Mouse (Mus musculus) CH12F3 (cell line): ENCODE data around the gene Supt3.

Experiments
- in situ Hi-C: fragments of 300-500 bp; cut with MboI; formaldehyde crosslinking; loops from 2 replicates; pipeline ENCODE4 v1.14.3; 2020; ENCODE audit warnings: low sequenced_read_pairs

Supt3 gene

DNA sequence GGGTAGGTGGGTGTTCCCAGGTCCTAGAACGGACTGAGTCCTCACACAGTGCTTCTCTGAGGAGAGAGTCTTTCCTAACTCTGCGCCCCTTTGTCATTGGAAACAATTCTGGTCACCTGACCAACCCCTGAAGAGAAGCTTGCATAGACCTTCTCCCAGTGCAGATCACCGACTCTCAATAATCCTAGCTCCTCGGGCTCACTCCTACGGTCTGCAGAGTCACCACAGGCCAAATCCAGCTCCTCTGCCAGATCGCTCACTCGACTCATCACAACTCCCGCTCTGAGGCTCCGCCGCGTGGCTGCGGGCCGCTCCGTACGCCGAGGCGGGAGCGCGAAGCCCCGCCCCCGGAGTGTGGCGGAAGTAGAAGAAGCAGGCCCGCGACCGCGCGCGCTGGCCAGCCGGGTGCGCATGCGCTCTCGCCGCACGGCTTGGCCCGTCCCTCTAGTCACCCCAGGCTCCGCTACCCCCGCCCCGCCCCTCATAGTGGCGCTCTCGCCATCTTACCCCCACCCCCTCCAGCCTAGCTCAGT lies at the start of gene Supt3:
TSS of gene Supt3 (plus strand) at position 415 of the 533 bp plus-strand sequence.
- in situ Hi-C loops, result no loop called here

DNA sequence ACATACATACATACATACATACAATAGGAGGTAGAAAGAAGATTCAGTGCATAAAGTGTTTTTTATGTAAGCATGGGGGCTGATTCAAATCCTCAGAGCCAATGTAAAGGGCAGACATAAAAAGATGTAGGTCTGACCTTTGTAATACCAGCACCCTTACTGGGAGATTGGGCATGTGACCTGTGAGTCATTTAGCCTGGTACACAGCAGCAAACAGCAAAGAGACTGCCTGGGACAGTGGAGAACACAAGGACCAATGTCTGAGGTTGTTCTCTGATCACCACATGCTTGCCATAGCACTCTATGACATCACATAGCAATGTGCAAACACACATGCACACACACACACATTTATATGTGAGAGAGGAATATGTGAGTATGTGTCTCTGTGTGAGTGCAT lies 49.3 kb upstream of the Supt3 start:
- in situ Hi-C loops, result loop anchor here (25.0 kb wide), 1 partner anchor 265 kb away; no protein-coding TSS in a partner anchor

- in situ Hi-C loops, result loop anchor here (25.0 kb wide), 1 partner anchor 266 kb away; no protein-coding TSS in a partner anchor
Observed at GRCm38 (mm10) chr17:44728464-44728863, 48.5 kb upstream of the Supt3 start.

- in situ Hi-C loops, result loop anchor here (10.0 to 25.0 kb wide), 2 partner anchors 271 to 469 kb away; no protein-coding TSS in a partner anchor
Observed at GRCm38 (mm10) chr17:44733544-44734310, 43.2 kb upstream of the Supt3 start.

DNA sequence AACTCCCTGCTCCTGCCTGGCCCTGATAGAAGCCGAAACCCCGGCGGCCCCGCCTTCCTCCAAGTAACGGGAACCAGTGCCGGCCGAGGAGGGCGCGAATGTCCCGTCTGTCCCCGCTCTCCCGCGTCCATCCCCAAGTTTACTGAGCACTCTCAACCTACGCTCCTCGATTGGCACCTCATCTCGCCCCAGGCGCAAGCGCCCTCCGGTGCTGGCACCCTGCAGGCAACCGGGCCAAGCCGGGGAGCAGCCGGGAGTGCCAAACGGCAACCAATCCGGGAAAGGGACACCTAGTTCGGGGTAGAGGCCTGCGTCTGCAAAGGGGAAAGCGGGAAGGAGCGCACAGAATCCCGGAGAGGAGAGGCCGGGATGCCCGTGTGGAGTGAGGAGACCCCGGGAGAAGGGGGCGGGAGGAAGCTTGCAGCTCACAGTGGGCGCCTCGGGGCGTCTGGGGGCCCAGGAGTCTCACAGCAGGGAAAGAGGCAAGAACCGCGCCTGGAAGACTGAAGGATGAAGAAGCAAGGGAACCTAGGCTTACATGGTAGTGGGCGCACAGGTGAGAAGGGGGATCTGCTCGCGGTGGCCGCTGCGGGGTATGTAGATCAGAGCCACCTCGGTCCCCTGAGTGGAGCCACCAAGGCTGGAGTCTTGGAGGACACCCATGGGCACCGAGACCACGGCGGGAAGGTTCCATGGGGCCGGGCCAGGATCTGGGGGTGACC lies 42.3 kb upstream of the Supt3 start:
- in situ Hi-C loops, result loop anchor here (10.0 to 25.0 kb wide), 2 partner anchors 272 to 470 kb away; no protein-coding TSS in a partner anchor

GRCm38 (mm10) chr17:44735223-44735990 lies 41.5 kb upstream of the Supt3 start:
- in situ Hi-C loops, result loop anchor here (10.0 to 25.0 kb wide), 2 partner anchors 273 to 471 kb away; no protein-coding TSS in a partner anchor

DNA sequence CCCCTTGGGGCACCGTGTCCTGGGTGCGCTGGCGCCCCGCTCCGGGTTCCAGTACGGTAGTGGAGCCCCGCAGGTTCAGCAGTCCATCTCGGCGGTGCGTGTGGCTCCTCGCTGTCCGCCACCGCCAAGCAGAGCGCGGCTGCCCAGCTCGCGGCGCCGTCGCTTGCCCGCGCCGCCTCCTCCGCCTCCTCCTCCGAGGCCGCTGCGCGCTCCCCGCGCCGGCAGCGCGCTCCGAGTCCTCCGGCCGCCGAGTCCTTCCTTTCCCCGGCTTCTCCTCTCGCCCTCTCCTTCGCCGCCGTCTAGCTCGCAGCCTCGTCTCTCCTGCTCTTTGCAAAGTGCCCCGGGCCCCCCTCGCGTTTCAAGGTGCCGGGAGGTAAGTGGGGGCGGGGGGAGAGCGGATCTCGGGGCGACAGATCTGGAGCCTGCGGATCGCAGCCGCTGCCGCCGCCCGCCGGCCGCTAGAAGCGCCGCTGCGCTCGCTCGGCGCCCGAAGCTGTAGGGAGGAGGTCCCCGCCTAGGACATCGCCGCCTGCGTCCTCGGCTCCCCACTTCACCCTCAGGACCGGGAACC lies 40.9 kb upstream of the Supt3 start:
- in situ Hi-C loops, result loop anchor here (10.0 to 25.0 kb wide), 2 partner anchors 274 to 471 kb away; no protein-coding TSS in a partner anchor

GRCm38 (mm10) chr17:44737275-44738120 lies 39.5 kb upstream of the Supt3 start:
- in situ Hi-C loops, result loop anchor here (10.0 to 25.0 kb wide), 2 partner anchors 275 to 473 kb away; no protein-coding TSS in a partner anchor

- in situ Hi-C loops, result loop anchor here (10.0 to 25.0 kb wide), 2 partner anchors 276 to 473 kb away; no protein-coding TSS in a partner anchor
Observed at GRCm38 (mm10) chr17:44738121-44738637, 38.8 kb upstream of the Supt3 start.

GRCm38 (mm10) chr17:44742246-44742645 lies 34.7 kb upstream of the Supt3 start:
- in situ Hi-C loops, result loop anchor here (25.0 kb wide), 1 partner anchor 280 kb away; no protein-coding TSS in a partner anchor

DNA sequence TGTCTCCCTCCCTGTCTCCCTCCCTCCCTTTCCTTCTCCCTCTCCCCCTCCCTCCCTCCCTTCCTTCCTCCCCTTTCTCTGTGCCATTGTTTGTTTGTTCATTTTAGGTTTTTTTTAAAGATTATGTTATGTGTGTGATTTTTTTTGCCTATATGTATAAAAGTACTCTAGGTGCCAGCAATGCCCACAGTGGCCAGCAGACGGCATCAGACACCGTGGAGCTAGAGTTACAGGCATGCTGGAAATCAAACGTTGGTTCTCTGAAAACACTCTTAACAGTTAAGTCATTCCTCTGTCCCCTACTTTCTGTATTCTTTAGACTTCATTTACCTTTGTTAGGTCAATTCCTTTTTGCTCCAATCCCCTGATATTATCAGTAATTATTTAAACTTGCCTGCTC lies 33.2 kb upstream of the Supt3 start:
- in situ Hi-C loops, result loop anchor here (25.0 kb wide), 1 partner anchor 281 kb away; no protein-coding TSS in a partner anchor

GRCm38 (mm10) chr17:44745378-44745777 lies 31.6 kb upstream of the Supt3 start:
- in situ Hi-C loops, result loop anchor here (25.0 kb wide), 1 partner anchor 283 kb away; no protein-coding TSS in a partner anchor

- in situ Hi-C loops, result no loop called here
Observed at GRCm38 (mm10) chr17:44766318-44766717, 10.6 kb upstream of the Supt3 start.

- in situ Hi-C loops, result no loop called here
Observed at GRCm38 (mm10) chr17:44766975-44767374, 10.0 kb upstream of the Supt3 start.

- in situ Hi-C loops, result no loop called here
Observed at GRCm38 (mm10) chr17:44767375-44767774, 9.6 kb upstream of the Supt3 start.

- in situ Hi-C loops, result no loop called here
Observed at GRCm38 (mm10) chr17:44768522-44768921, 8.4 kb upstream of the Supt3 start.

- in situ Hi-C loops, result no loop called here
Observed at GRCm38 (mm10) chr17:44770871-44771270, 6.1 kb upstream of the Supt3 start.

DNA sequence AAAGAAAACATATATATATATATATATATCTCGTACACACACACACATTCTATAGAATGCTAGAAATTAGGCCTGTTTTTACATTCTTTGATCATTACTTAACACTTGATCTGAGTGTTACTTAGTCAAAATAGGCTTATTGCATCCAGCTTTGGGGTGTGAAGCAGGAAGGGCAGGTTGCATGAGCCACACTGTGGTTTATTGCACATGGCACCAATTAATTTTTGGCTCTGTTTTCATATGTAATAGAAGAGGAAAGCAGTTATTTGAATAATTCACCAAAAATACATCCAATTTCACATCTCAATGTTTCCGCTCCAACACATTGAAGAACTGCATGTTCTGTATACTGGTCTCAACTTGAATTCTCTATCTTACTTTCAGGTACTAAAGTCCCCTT lies 4.4 kb upstream of the Supt3 start:
- in situ Hi-C loops, result no loop called here

GRCm38 (mm10) chr17:44777337-44777804 lies 419 bp downstream of the Supt3 start:
- in situ Hi-C loops, result no loop called here
